Mouse (Mus musculus) stomach, postnatal 0 days (tissue): ENCODE data around the gene Col27a1. TPM values are rescaled to one million over a fixed set of nuclear protein-coding genes. Genes with fewer than 3 reads are reported as not detected.

ENCODE experiments used
- ATAC-seq: fragments of 200-750 bp; cut with Nextera tagmentation; 2 replicates; pipeline ENCODE4 v1.8.0; 2017; ENCODE audit not compliant: low FRiP score, low TSS enrichment
- DNase-seq: peaks from one replicate; pipeline ENCODE4 v3.0.0-alpha.2; 2016; ENCODE audit warnings: low spot score
- H3K27ac ChIP-seq: fragments of 300-500 bp; sonication (generic); replicated peaks from 2 replicates; pipeline ENCODE4 v1.5.1; 2014; ENCODE audit warnings: mild to moderate bottlenecking, control low read depth
- H3K27me3 ChIP-seq: fragments of 300-500 bp; sonication (generic); 2 replicates; pipeline ENCODE4 v1.6.1; 2014; ENCODE audit warnings: low read length; ENCODE audit not compliant: control insufficient read depth, insufficient read depth
- H3K36me3 ChIP-seq: fragments of 300-500 bp; sonication (generic); 2 replicates; pipeline ENCODE4 v1.6.1; 2014; ENCODE audit warnings: low read length, mixed read lengths; ENCODE audit not compliant: control insufficient read depth, insufficient read depth
- H3K4me1 ChIP-seq: fragments of 300-500 bp; sonication (generic); replicated peaks from 2 replicates; pipeline ENCODE4 v1.6.1; 2014; ENCODE audit warnings: antibody characterized with exemption; ENCODE audit not compliant: control insufficient read depth, insufficient read depth
- H3K4me2 ChIP-seq: fragments of 300-500 bp; sonication (generic); replicated peaks from 2 replicates; pipeline ENCODE4 v1.6.1; 2014; ENCODE audit warnings: low read depth, mild to moderate bottlenecking, control low read depth, moderate library complexity
- H3K4me3 ChIP-seq: fragments of 300-500 bp; sonication (generic); 2 replicates; pipeline ENCODE4 v1.5.1; 2014; ENCODE audit warnings: low read depth, low read length, control low read depth
- H3K9ac ChIP-seq: fragments of 300-500 bp; sonication (generic); 2 replicates; pipeline ENCODE4 v1.6.1; 2014; ENCODE audit warnings: mild to moderate bottlenecking, low read length, control low read depth, mixed read lengths
- H3K9me3 ChIP-seq: fragments of 300-500 bp; sonication (generic); 2 replicates; pipeline ENCODE4 v1.6.1; 2016; ENCODE audit warnings: low read length; ENCODE audit not compliant: control insufficient read depth
- CTCF ChIP-seq: IDR thresholded peaks from 2 replicates; pipeline ENCODE4 v1.5.1; 2016; ENCODE audit warnings: antibody characterized with exemption, low read depth, mild to moderate bottlenecking, moderate library complexity
- EP300 ChIP-seq: optimal IDR thresholded peaks from 2 replicates; pipeline ENCODE3; 2016; ENCODE audit warnings: antibody characterized with exemption
- WGBS: fragments of 180-500 bp; shearing (Covaris S2); extraction: QIAGEN DNeasy Blood & Tissue Kit; methylation state at CpG from one replicate; pipeline ENCODE4 v1.1.7; 2014; 5-methylcytosine and 5-hydroxymethylcytosine counted together
- polyA plus RNA-seq: library from polyadenylated mRNA; unstranded; fragments of >200 nt; fragmentation: Nextera tagmentation; extraction: Ambion mirVana; gene quantifications from 2 replicates; pipeline ENCODE4 v1.2.1, GENCODE M21; 2015

Gene Col27a1
- polyA plus RNA-seq, 1 experiment from 2014 or later = 5.3 TPM

- no peak for ATAC-seq
- H3K9ac ChIP-seq = no peak overlapping the region
- peak overlapping the region; percentile 53 for H3K27ac ChIP-seq
- H3K4me1 ChIP-seq = no peaks in the 10 kb centered on the region
- no peak overlapping the region for H3K4me2 ChIP-seq
- no peak for DNase-seq
- H3K36me3 ChIP-seq = no peaks in the 10 kb centered on the region
- no peaks in the 10 kb centered on the region for H3K27me3 ChIP-seq
- no peak overlapping the region for H3K4me3 ChIP-seq
- no peaks in the 10 kb centered on the region for H3K9me3 ChIP-seq
- TF ChIP-seq EP300 = no peak
- no peak for TF ChIP-seq CTCF
- 45% methylated on average over 3 of the region's 3 CpGs for WGBS
Measured at GRCm38 (mm10) chr4:63343608-63344007, 129.8 kb downstream of the Col27a1 start.

GRCm38 (mm10) chr4:63344295-63344694 is 130.5 kb downstream of the Col27a1 start, which contains the start of gene Orm1:
Orm1 (plus strand) TSS chr4:63344560.
- no peaks in the 10 kb centered on the region for H3K9me3 ChIP-seq
- no peak; the same call in 1 of the 2 replicates for ATAC-seq
- no peak within 1 kb of the TSS for H3K9ac ChIP-seq
- H3K4me2 ChIP-seq = no peak within 1 kb of the TSS
- no peak within 1 kb of the TSS for H3K4me3 ChIP-seq
- no peaks in the 10 kb centered on the region for H3K36me3 ChIP-seq
- TF ChIP-seq CTCF (no peak), EP300 (no peak)
- DNase-seq = no peak
- 74% methylated on average over 8 of the region's 8 CpGs for WGBS
- peak within 1 kb of the TSS; percentile 53 for H3K27ac ChIP-seq
- H3K4me1 ChIP-seq = no peaks in the 10 kb centered on the region
- H3K27me3 ChIP-seq = no peaks in the 10 kb centered on the region

- Histone ChIP-seq H3K9ac (no peak overlapping the region), H3K9me3 (no peaks in the 10 kb centered on the region), H3K4me3 (no peak overlapping the region), H3K27ac (no peak overlapping the region), H3K27me3 (no peaks in the 10 kb centered on the region), H3K4me1 (no peaks in the 10 kb centered on the region), H3K4me2 (no peak overlapping the region), H3K36me3 (no peaks in the 10 kb centered on the region)
- no peak for TF ChIP-seq CTCF
- no peak for TF ChIP-seq EP300
- DNase-seq (no peak), ATAC-seq (no peak)
Measured at GRCm38 (mm10) chr4:63345261-63345660, 131.5 kb downstream of the Col27a1 start.

- H3K9me3 ChIP-seq = no peaks in the 10 kb centered on the region
- H3K4me3 ChIP-seq = no peak overlapping the region
- no peak overlapping the region for H3K4me2 ChIP-seq
- 82% methylated on average over 4 of the region's 4 CpGs for WGBS
- no peak overlapping the region for H3K9ac ChIP-seq
- no peaks in the 10 kb centered on the region for H3K4me1 ChIP-seq
- ATAC-seq = no peak
- DNase-seq = no peak
- H3K36me3 ChIP-seq = no peaks in the 10 kb centered on the region
- H3K27me3 ChIP-seq = no peaks in the 10 kb centered on the region
- TF ChIP-seq CTCF (no peak), EP300 (no peak)
- H3K27ac ChIP-seq = no peak overlapping the region
Measured at GRCm38 (mm10) chr4:63346659-63347058, 132.9 kb downstream of the Col27a1 start.

GRCm38 (mm10) chr4:63348524-63348923 is 134.7 kb downstream of the Col27a1 start:
- no peaks in the 10 kb centered on the region for H3K9me3 ChIP-seq
- H3K27me3 ChIP-seq = no peaks in the 10 kb centered on the region
- H3K4me1 ChIP-seq = no peaks in the 10 kb centered on the region
- no peak for DNase-seq
- H3K4me2 ChIP-seq = no peak overlapping the region
- 63% methylated on average over 6 of the region's 6 CpGs for WGBS
- H3K27ac ChIP-seq = no peak overlapping the region
- H3K9ac ChIP-seq = no peak overlapping the region
- no peak for ATAC-seq
- no peak overlapping the region for H3K4me3 ChIP-seq
- H3K36me3 ChIP-seq = no peaks in the 10 kb centered on the region
- TF ChIP-seq CTCF (no peak), EP300 (no peak)

- no peak within 1 kb of the TSS for H3K4me3 ChIP-seq
- DNase-seq = no peak
- no peak within 1 kb of the TSS for H3K9ac ChIP-seq
- WGBS = 67% methylated on average over 4 of the region's 4 CpGs
- no peaks in the 10 kb centered on the region for H3K36me3 ChIP-seq
- H3K9me3 ChIP-seq = no peaks in the 10 kb centered on the region
- H3K27me3 ChIP-seq = no peaks in the 10 kb centered on the region
- H3K27ac ChIP-seq = no peak within 1 kb of the TSS
- H3K4me1 ChIP-seq = no peaks in the 10 kb centered on the region
- no peak for ATAC-seq
- no peak within 1 kb of the TSS for H3K4me2 ChIP-seq
- TF ChIP-seq CTCF = no peak
- no peak for TF ChIP-seq EP300
Measured at GRCm38 (mm10) chr4:63355877-63356665, 142.3 kb downstream of the Col27a1 start, which contains the start of gene Orm3. Orm3 (plus strand) TSS chr4:63356162.
